Mouse (Mus musculus) WW6 (cell line): ENCODE data around the gene Tmem169.

ENCODE experiments used
- DNase-seq: peaks from one replicate; pipeline ENCODE4 v3.0.0-alpha.2; 2013; ENCODE audit warnings: low read depth, low spot score

The Tmem169 gene

GRCm38 (mm10) chr1:72326162-72326821 lies 42.1 kb downstream of the Tmem169 start:
- no peak for DNase-seq

DNA sequence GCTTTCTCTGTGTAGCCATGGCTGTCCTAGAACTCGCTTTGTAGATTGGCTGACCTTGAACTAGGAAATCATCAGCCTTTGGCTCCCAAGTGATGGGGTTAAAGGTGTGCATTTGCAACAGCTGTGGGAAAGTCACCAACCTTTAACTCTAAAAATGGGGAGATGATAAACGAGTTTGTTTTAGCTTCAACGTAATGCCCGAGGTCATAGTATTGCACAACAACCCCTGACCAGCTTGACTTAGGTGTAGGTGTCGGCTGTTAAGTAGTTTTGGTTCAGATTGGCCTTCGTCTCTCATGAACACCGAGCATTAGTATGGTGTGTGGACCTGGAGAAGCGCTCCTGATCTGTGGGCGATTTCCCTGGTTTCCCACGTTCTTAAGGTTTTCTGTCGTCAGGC lies 50.6 kb downstream of the Tmem169 start:
- no peak for DNase-seq

- no peak for DNase-seq
Measured at GRCm38 (mm10) chr1:72336780-72337179, 52.6 kb downstream of the Tmem169 start.

GRCm38 (mm10) chr1:72338341-72338740 lies 54.2 kb downstream of the Tmem169 start:
- DNase-seq: no peak

GRCm38 (mm10) chr1:72347873-72348272 lies 63.7 kb downstream of the Tmem169 start:
- no peak for DNase-seq
